19 mouse cellular contexts compared by ENCODE assay signal in the genomic region with DNA sequence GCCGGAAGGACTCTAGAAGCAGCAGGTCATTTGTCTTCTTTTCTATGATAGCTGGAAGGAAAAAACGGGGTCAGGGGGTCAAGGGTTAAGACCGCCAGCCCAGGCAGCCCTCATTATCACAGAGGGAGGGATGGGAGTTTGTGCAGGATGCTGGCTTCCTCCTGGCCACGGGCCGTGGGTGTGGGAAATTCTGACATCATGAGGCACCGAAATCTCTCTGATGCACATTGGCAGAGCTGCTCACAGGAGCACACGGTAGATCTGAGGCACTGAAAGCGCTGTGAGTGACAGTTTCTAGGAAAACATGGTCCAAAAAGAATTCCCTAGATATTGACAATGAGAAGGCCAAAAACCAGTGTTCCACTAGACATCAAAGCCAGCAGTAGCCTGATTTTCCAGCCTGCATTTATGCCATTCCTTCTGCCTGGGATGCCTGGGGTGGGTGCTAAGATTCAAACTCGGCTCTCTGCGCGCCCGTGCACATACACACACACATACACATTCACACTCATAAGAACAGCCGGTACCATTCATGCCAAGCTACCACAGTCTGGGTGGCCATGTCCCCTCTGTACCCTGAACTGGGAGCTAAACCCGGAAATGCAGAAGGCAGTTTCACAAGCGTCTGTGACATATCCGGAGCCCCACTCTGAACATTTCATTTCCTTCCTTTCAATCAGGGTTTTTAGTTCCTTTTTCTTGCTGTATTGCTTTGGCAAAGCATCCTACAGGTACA. TPM values are rescaled to one million over a fixed set of nuclear protein-coding genes. Genes with fewer than 3 reads are reported as not detected.
DNase-seq lines count a peak whose midpoint lies in the region; ATAC-seq and TF ChIP-seq lines count a peak whose summit lies in the region.
"Had no signal": no experiment of that assay in that cellular context is flagged by ENCODE, and none has a peak within 500 bp of the region (broad histone marks: within the 10 kb centered on the region; RNA-seq: fewer than 3 reads in every experiment).

No protein-coding gene starts in this region.

- WGBS in lung, embryonic 14.5 days = 47% methylated on average over 16 of the region's 16 CpGs
- 37% methylated on average over 16 of the region's 16 CpGs for WGBS in heart, embryonic 11.5 days (ENCODE audit: insufficient replicate concordance)

- H3K9ac ChIP-seq in lung, embryonic 14.5 days = no peak overlapping the region
- no peak overlapping the region for H3K9ac ChIP-seq in heart, embryonic 11.5 days (ENCODE audit: low read depth, low read length)
- H3K9ac ChIP-seq: embryonic facial prominence, embryonic 13.5 days; liver, embryonic 14.5 days; midbrain, embryonic 13.5 days; neural tube, embryonic 13.5 days had no signal

- no peak overlapping the region for H3K27ac ChIP-seq in lung, embryonic 14.5 days (ENCODE audit: low read depth)
- H3K27ac ChIP-seq in heart, embryonic 11.5 days (ENCODE audit: low read depth, low read length) = peak overlapping the region; percentile 31
- H3K27ac ChIP-seq: embryonic facial prominence, embryonic 13.5 days; liver, embryonic 14.5 days; midbrain, embryonic 13.5 days; neural tube, embryonic 13.5 days had no signal

- H3K4me2 ChIP-seq in lung, embryonic 14.5 days = no peak overlapping the region
- H3K4me2 ChIP-seq in heart, embryonic 11.5 days = no peak overlapping the region
- H3K4me2 ChIP-seq: embryonic facial prominence, embryonic 13.5 days; midbrain, embryonic 13.5 days; neural tube, embryonic 13.5 days had no signal

- no peaks in the 10 kb centered on the region for H3K27me3 ChIP-seq in lung, embryonic 14.5 days (ENCODE audit: insufficient read depth, low read length)
- no peaks in the 10 kb centered on the region for H3K27me3 ChIP-seq in heart, embryonic 11.5 days (ENCODE audit: control insufficient read depth, insufficient read depth, low read length)
- H3K27me3 ChIP-seq in megakaryocyte, embryonic 14.5 days (replicated peaks) = peaks cover 62% of the 10 kb centered on the region
- H3K27me3 ChIP-seq: embryonic facial prominence, embryonic 13.5 days; midbrain, embryonic 13.5 days; neural tube, embryonic 13.5 days had no signal

- H3K4me1 ChIP-seq in lung, embryonic 14.5 days (ENCODE audit: insufficient read depth) = no peaks in the 10 kb centered on the region
- H3K4me1 ChIP-seq in heart, embryonic 11.5 days (ENCODE audit: control insufficient read depth, insufficient read depth, low read length) = peaks cover 10% of the 10 kb centered on the region; the same call in 1 of the 2 replicates
- H3K4me1 ChIP-seq in megakaryocyte, embryonic 14.5 days = peaks cover 27% of the 10 kb centered on the region
- H3K4me1 ChIP-seq: embryonic facial prominence, embryonic 13.5 days; neural tube, embryonic 13.5 days had no signal

- intact Hi-C loops in heart, postnatal 25 days (cut with DNase I) = no loop called here

- H3K9me3 ChIP-seq in lung, embryonic 14.5 days (ENCODE audit: low read depth, low read length) = no peaks in the 10 kb centered on the region
- H3K9me3 ChIP-seq in heart, embryonic 11.5 days (replicated peaks; ENCODE audit: control insufficient read depth, low read length) = no peaks in the 10 kb centered on the region
- no peaks in the 10 kb centered on the region for H3K9me3 ChIP-seq in megakaryocyte, embryonic 14.5 days
- H3K9me3 ChIP-seq: embryonic facial prominence, embryonic 13.5 days; midbrain, embryonic 13.5 days; neural tube, embryonic 13.5 days had no signal

- no peak overlapping the region for H3K4me3 ChIP-seq in lung, embryonic 14.5 days (ENCODE audit: low read depth, low read length)
- H3K4me3 ChIP-seq in heart, embryonic 11.5 days (ENCODE audit: low read depth, low read length) = no peak overlapping the region
- peak overlapping the region; percentile 33 for H3K4me3 ChIP-seq in megakaryocyte, embryonic 14.5 days (replicated peaks)
- H3K4me3 ChIP-seq: embryonic facial prominence, embryonic 13.5 days; midbrain, embryonic 13.5 days; neural tube, embryonic 13.5 days had no signal

- H3K36me3 ChIP-seq in lung, embryonic 14.5 days (ENCODE audit: insufficient read depth) = no peaks in the 10 kb centered on the region
- H3K36me3 ChIP-seq in heart, embryonic 11.5 days (ENCODE audit: control insufficient read depth, insufficient read depth, low read length) = no peaks in the 10 kb centered on the region
- H3K36me3 ChIP-seq in megakaryocyte, embryonic 14.5 days (replicated peaks; ENCODE audit: low read length) = no peaks in the 10 kb centered on the region
- H3K36me3 ChIP-seq: embryonic facial prominence, embryonic 13.5 days; midbrain, embryonic 13.5 days; neural tube, embryonic 13.5 days had no signal

- no peak for ATAC-seq in lung, embryonic 14.5 days (ENCODE audit: insufficient read depth)
- ATAC-seq in heart, embryonic 11.5 days (replicated peaks; ENCODE audit: insufficient number of reproducible peaks, low FRiP score, low TSS enrichment) = 0 out of 2 replicates have a peak, but pooled peaks have one; percentile 15
- ATAC-seq: forebrain, embryonic 16.5 days; intestine, embryonic 16.5 days; midbrain, embryonic 13.5 days had no signal

- peak; percentile 96 for DNase-seq in heart, adult 11 months
- no peak for DNase-seq in heart, postnatal 25 days (ENCODE audit: low spot score)
- DNase-seq in lung, embryonic 14.5 days = peak; percentile 13
- no peak for DNase-seq in lung, postnatal 10 days
- DNase-seq in left cerebral cortex, adult 9 months (ENCODE audit: low spot score in 2 of 2) = no peak
- no peak for DNase-seq in gastrocnemius, adult 8-10 months (ENCODE audit: low spot score in 2 of 2)
- DNase-seq: adrenal gland, postnatal 25 days; B cell, adult 2 months; cerebellum, adult 18-20 months; right cerebral cortex, postnatal 25 days had no signal

- no peak for TF ChIP-seq CTCF in lung, embryonic 14.5 days (IDR thresholded peaks at IDR 0.05; ENCODE audit: low read depth)

RNA-seq across cellular contexts. Expression of a gene that starts 8.7 kb away (rescaled TPM):
- total RNA-seq in heart, postnatal 25 days (2021) = over 10,000 TPM; 18,094 to 20,102 TPM
- polyA plus RNA-seq in lung, embryonic 14.5 days (2014; fragmentation: Nextera tagmentation; extraction: Ambion mirVana) = 0.42 and 2.4 TPM in 2 replicates
- polyA plus RNA-seq in heart, embryonic 11.5 days (2014; fragmentation: Nextera tagmentation; extraction: Ambion mirVana) = 6,790 and 6,847 TPM in 2 replicates
- not detected in 2 replicates for polyA plus RNA-seq in megakaryocyte, embryonic 14.5 days (2012; ENCODE audit: insufficient read depth, low replicate concordance)
- total RNA-seq in gastrocnemius, adult 8-10 months (2022) = 1,000 to 10,000 TPM in 1 of 4 experiments, 100 to 1,000 TPM in 3; 818 to 1,021 (median 841) TPM
- total RNA-seq: adrenal gland, postnatal 25 days had no signal
- polyA plus RNA-seq: embryonic facial prominence, embryonic 13.5 days had no signal

RNA-seq across cellular contexts. Expression of a gene that starts 31.1 kb away (rescaled TPM):
- not detected for total RNA-seq in heart, postnatal 25 days (2021)
- 0.33 TPM in 1 of 2 replicates, not detected in the other for polyA plus RNA-seq in lung, embryonic 14.5 days (2014; fragmentation: Nextera tagmentation; extraction: Ambion mirVana)
- 0.47 and 0.51 TPM in 2 replicates for polyA plus RNA-seq in heart, embryonic 11.5 days (2014; fragmentation: Nextera tagmentation; extraction: Ambion mirVana)
- polyA plus RNA-seq in megakaryocyte, embryonic 14.5 days (2012; ENCODE audit: insufficient read depth, low replicate concordance) = not detected in 2 replicates
- total RNA-seq in gastrocnemius, adult 8-10 months (2022) = under 1 TPM in 1 of 4 experiments, not detected in 3; 0.13 TPM
- total RNA-seq: adrenal gland, postnatal 25 days had no signal
- polyA plus RNA-seq: embryonic facial prominence, embryonic 13.5 days; forebrain, embryonic 16.5 days; intestine, embryonic 16.5 days; midbrain, embryonic 13.5 days; stomach, embryonic 16.5 days had no signal

RNA-seq across cellular contexts. Expression of a gene that starts 48.6 kb away (rescaled TPM):
- 100 to 1,000 TPM; 113 to 128 TPM for total RNA-seq in heart, postnatal 25 days (2021)
- 276 and 293 TPM in 2 replicates for polyA plus RNA-seq in lung, embryonic 14.5 days (2014; fragmentation: Nextera tagmentation; extraction: Ambion mirVana)
- 216 and 225 TPM in 2 replicates for polyA plus RNA-seq in heart, embryonic 11.5 days (2014; fragmentation: Nextera tagmentation; extraction: Ambion mirVana)
- 22.9 and 52.2 TPM in 2 replicates for polyA plus RNA-seq in megakaryocyte, embryonic 14.5 days (2012; ENCODE audit: insufficient read depth, low replicate concordance)
- 100 to 1,000 TPM; 108 to 221 (median 143) TPM for total RNA-seq in gastrocnemius, adult 8-10 months (2022)

RNA-seq across cellular contexts. Expression of a gene that starts 59.6 kb away (rescaled TPM):
- 10 to 100 TPM; 23.7 to 29.0 TPM for total RNA-seq in heart, postnatal 25 days (2021)
- 3.6 and 4.0 TPM in 2 replicates for polyA plus RNA-seq in lung, embryonic 14.5 days (2014; fragmentation: Nextera tagmentation; extraction: Ambion mirVana)
- polyA plus RNA-seq in heart, embryonic 11.5 days (2014; fragmentation: Nextera tagmentation; extraction: Ambion mirVana) = 4.7 and 7.1 TPM in 2 replicates
- 4.5 TPM in 1 of 2 replicates, not detected in the other for polyA plus RNA-seq in megakaryocyte, embryonic 14.5 days (2012; ENCODE audit: insufficient read depth, low replicate concordance)
- total RNA-seq in gastrocnemius, adult 8-10 months (2022) = 1 to 10 TPM; 1.8 to 3.4 (median 2.3) TPM

Comparison
In these comparisons a context has a peak if more than half of its experiments do, and no peak if none do; other contexts are left out.
1. DNase-seq: peak in heart, adult 11 months (single experiment) and lung, embryonic 14.5 days (single experiment); none in heart, postnatal 25 days (single experiment), lung, postnatal 10 days (single experiment), left cerebral cortex, adult 9 months (0 of 2) and gastrocnemius, adult 8-10 months (0 of 2).
2. RNA of a gene that starts 8.7 kb away (polyA plus RNA-seq): 6,790 to 6,847 TPM in heart, embryonic 11.5 days; 0.42 to 2.4 TPM in lung, embryonic 14.5 days and not detected in megakaryocyte, embryonic 14.5 days; every median in the first group is over 1,000 times any median in the second.